Mouse (Mus musculus): ENCODE measurements at regions not wholly inside any gene's neighbourhood (a gene's known extent, or its start where the extent isn't known, plus 50 kb on each side); places are given as distances from the start of the nearest gene placed in this dataset.

DNA sequence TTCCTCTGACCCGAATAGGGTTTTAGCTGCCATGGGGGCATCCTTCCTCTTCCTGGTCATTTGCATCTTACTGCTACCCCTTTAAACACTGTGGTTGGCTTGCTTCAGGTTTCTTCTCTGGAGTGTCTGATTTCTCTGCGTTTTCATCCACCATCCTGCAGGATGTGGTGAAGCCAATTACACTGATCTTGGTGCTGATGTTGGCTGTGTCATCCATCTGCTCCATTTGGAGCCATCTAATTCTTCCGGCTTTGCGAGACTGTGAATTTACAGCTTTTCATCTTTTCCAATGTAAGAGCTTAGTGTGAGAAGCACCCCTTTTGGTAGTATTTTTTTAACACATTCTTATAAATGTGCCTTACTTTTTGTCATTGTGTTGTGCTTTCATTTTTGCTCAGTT is 66.4 kb upstream of the Csl start:
- Histone ChIP-seq H3K27ac (replicated peaks; ENCODE audit: low read depth, low read length) (no peak overlapping the region), H3K9me3 (ENCODE audit: control insufficient read depth, low read length) (no peaks in the 10 kb centered on the region), H3K4me2 (replicated peaks; ENCODE audit: low read depth, low read length, severe bottlenecking) (no peak overlapping the region), H3K36me3 (ENCODE audit: control insufficient read depth, insufficient read depth, low read length) (no peaks in the 10 kb centered on the region), H3K4me1 (ENCODE audit: control insufficient read depth, insufficient read depth, low read length) (no peaks in the 10 kb centered on the region), H3K4me3 (replicated peaks; ENCODE audit: low read length) (no peak overlapping the region), H3K27me3 (ENCODE audit: control insufficient read depth, insufficient read depth, low read length) (no peaks in the 10 kb centered on the region), H3K9ac (ENCODE audit: low read depth, low read length, severe bottlenecking) (no peak overlapping the region)
- no peak for TF ChIP-seq POLR2A (IDR thresholded peaks at IDR 0.05; ENCODE audit: borderline replicate concordance, extremely low read depth, insufficient read depth, insufficient read length)
- no peak for DNase-seq (ENCODE audit: low spot score)
- ATAC-seq (ENCODE audit: low FRiP score, low read depth): no peak
- WGBS: 87% methylated on average over 4 of the region's 4 CpGs

DNA sequence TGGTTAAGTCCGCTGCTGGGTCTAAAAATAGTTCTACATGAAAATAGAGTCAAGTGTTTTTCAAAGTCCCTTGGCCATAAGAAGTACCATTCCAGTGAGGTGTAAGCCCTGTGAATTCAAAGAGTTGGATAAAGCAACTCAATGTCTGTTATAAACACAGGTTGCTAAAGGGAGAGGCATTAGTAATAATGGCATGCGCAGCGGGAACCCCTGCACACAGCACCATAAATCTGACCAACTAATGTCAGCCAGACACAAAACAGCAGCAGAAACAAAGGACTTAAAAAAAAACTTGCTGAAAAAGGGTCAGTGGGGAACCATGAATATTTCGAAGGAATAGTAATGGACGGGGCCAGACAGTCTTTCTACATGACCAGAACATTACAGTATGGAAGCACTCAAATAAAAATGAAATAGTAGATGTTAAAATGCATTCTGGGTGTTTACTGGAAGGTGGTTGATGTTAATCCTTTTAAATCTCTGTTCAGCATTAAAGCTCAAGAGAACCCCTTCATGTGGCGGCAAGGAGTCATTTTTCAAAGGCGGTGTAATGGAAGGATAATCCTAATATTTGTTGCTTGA is 52.7 kb upstream of the Csl start:
- Histone ChIP-seq H3K27ac (replicated peaks; ENCODE audit: low read depth, low read length) (no peak overlapping the region), H3K36me3 (ENCODE audit: control insufficient read depth, insufficient read depth, low read length) (no peaks in the 10 kb centered on the region), H3K4me2 (replicated peaks; ENCODE audit: low read depth, low read length, severe bottlenecking) (no peak overlapping the region), H3K9ac (ENCODE audit: low read depth, low read length, severe bottlenecking) (no peak overlapping the region), H3K27me3 (ENCODE audit: control insufficient read depth, insufficient read depth, low read length) (no peaks in the 10 kb centered on the region), H3K9me3 (ENCODE audit: control insufficient read depth, low read length) (no peaks in the 10 kb centered on the region), H3K4me3 (replicated peaks; ENCODE audit: low read length) (no peak overlapping the region), H3K4me1 (ENCODE audit: control insufficient read depth, insufficient read depth, low read length) (no peaks in the 10 kb centered on the region)
- ATAC-seq (ENCODE audit: low FRiP score, low read depth) (peak; percentile 70; the same call in 1 of the 2 replicates), DNase-seq (ENCODE audit: low spot score) (no peak)
- TF ChIP-seq POLR2A (IDR thresholded peaks at IDR 0.05; ENCODE audit: borderline replicate concordance, extremely low read depth, insufficient read depth, insufficient read length): no peak
- 26% methylated on average over 7 of the region's 7 CpGs for WGBS

DNA sequence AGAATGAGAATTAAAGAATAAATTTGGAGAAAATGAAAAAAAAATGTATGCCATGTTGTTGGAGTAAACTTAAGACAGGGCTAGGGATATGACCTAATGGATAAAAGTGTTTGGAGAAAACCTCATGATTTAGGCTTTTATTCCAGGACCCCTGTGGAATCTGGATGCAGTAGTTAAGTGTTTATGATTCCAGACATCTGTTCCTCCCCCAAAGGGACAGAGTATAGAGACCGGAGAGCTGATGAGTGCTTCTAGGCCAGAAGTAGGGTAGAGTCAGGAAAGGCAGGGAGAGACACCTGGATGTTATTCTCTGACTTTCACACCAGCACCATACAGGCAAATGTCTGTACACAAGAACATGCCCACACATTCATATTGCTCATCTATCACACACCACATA is 52.0 kb upstream of the Csl start:
- H3K27ac ChIP-seq (replicated peaks; ENCODE audit: low read depth, low read length): no peak overlapping the region
- DNase-seq (ENCODE audit: low spot score) (no peak), ATAC-seq (ENCODE audit: low FRiP score, low read depth) (peak; percentile 15; the same call in 1 of the 2 replicates)
- H3K9ac ChIP-seq (ENCODE audit: low read depth, low read length, severe bottlenecking): no peak overlapping the region
- 27% methylated on average over 1 of the region's 1 CpGs for WGBS
- H3K4me3 ChIP-seq (replicated peaks; ENCODE audit: low read length): no peak overlapping the region
- H3K4me1 ChIP-seq (ENCODE audit: control insufficient read depth, insufficient read depth, low read length): no peaks in the 10 kb centered on the region
- no peaks in the 10 kb centered on the region for H3K9me3 ChIP-seq (ENCODE audit: control insufficient read depth, low read length)
- no peaks in the 10 kb centered on the region for H3K36me3 ChIP-seq (ENCODE audit: control insufficient read depth, insufficient read depth, low read length)
- TF ChIP-seq POLR2A (IDR thresholded peaks at IDR 0.05; ENCODE audit: borderline replicate concordance, extremely low read depth, insufficient read depth, insufficient read length): no peak
- no peaks in the 10 kb centered on the region for H3K27me3 ChIP-seq (ENCODE audit: control insufficient read depth, insufficient read depth, low read length)
- no peak overlapping the region for H3K4me2 ChIP-seq (replicated peaks; ENCODE audit: low read depth, low read length, severe bottlenecking)
